Mouse (Mus musculus) spleen, adult 2 months (tissue): ENCODE measurements around the gene Mybph.

Experiments used
- CTCF ChIP-seq: fragments of 200-500 bp; IDR thresholded peaks from 2 replicates; pipeline ENCODE4 v1.5.1; 2011; ENCODE audit warnings: mild to moderate bottlenecking, inconsistent platforms; ENCODE audit not compliant: insufficient read depth, insufficient read length, insufficient replicate concordance; ENCODE audit errors: extremely low read depth
- POLR2A ChIP-seq: fragments of 200-500 bp; IDR thresholded peaks from 2 replicates; pipeline ENCODE4 v1.6.1; 2011; ENCODE audit warnings: low read depth, low read length, inconsistent platforms

DNA sequence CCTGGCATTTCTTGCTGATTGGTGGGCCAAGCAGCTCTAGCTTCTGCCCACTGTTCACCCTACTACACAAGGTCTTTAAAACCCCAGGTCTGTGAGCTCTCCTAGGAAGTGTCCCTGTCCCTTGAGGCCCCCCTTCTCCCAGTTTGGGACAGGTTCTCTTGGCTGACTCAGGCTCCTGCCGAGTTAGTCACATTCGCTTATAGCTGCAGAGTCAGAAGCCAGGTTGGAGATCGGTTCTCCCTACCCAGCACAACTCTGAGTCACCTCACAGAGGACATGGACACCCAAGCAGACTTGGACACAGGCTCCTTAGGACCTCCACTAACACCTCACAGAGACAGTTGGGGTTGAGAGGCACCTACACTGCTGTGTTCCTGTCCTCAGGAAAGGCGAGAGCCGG, 2.1 kb upstream of the Mybph start:
- no peak for TF ChIP-seq POLR2A
- TF ChIP-seq CTCF = no peak
